Mouse (Mus musculus) forebrain, postnatal 0 days (tissue): ENCODE measurements around the gene Trmt13. TPM values are rescaled to one million over a fixed set of nuclear protein-coding genes. Genes with fewer than 3 reads are reported as not detected.

Experiments used
- ATAC-seq: fragments of 200-750 bp; cut with Nextera tagmentation; 2 replicates; pipeline ENCODE4 v1.8.0; 2017; ENCODE audit warnings: mild to moderate bottlenecking, moderate library complexity
- DNase-seq: peaks from one replicate; pipeline ENCODE4 v3.0.0-alpha.2; 2015
- H3K27ac ChIP-seq: fragments of 300-500 bp; sonication (generic); 2 replicates; pipeline ENCODE4 v1.5.1; 2014; ENCODE audit warnings: low read depth, mild to moderate bottlenecking, antibody characterized with exemption, low read length, moderate library complexity, mixed read lengths
- H3K27me3 ChIP-seq: fragments of 300-500 bp; sonication (generic); 2 replicates; pipeline ENCODE4 v1.6.1; 2014; ENCODE audit warnings: mild to moderate bottlenecking, low read length, mixed read lengths; ENCODE audit not compliant: insufficient read depth
- H3K36me3 ChIP-seq: fragments of 300-500 bp; sonication (generic); 2 replicates; pipeline ENCODE4 v1.6.1; 2014; ENCODE audit warnings: mild to moderate bottlenecking, moderate library complexity; ENCODE audit not compliant: insufficient read depth
- H3K4me1 ChIP-seq: fragments of 300-500 bp; sonication (generic); 2 replicates; pipeline ENCODE4 v1.6.1; 2014; ENCODE audit warnings: antibody characterized with exemption; ENCODE audit not compliant: insufficient read depth
- H3K4me2 ChIP-seq: fragments of 300-500 bp; sonication (generic); 2 replicates; pipeline ENCODE4 v1.6.1; 2014; ENCODE audit warnings: low read depth, mild to moderate bottlenecking, moderate library complexity
- H3K4me3 ChIP-seq: fragments of 300-500 bp; sonication (generic); 2 replicates; pipeline ENCODE4 v1.5.1; 2014; ENCODE audit warnings: low read depth, low read length, mixed read lengths
- H3K9ac ChIP-seq: fragments of 300-500 bp; sonication (generic); 2 replicates; pipeline ENCODE4 v1.6.1; 2014; ENCODE audit warnings: mild to moderate bottlenecking
- H3K9me3 ChIP-seq: fragments of 300-500 bp; sonication (generic); 2 replicates; pipeline ENCODE4 v1.6.1; 2016; ENCODE audit warnings: low read length
- CTCF ChIP-seq: sonication (generic); IDR thresholded peaks from 2 replicates; pipeline ENCODE4 v1.5.1; 2016; ENCODE audit warnings: antibody characterized with exemption, control low read depth, low read depth
- WGBS: fragments of 180-500 bp; shearing (Covaris S2); extraction: QIAGEN DNeasy Blood & Tissue Kit; methylation state at CpG from one replicate; pipeline ENCODE4 v1.1.7; 2014; 5-methylcytosine and 5-hydroxymethylcytosine counted together
- polyA plus RNA-seq: library from polyadenylated mRNA; unstranded; fragments of >200 nt; fragmentation: Nextera tagmentation; extraction: Ambion mirVana; gene quantifications from 2 replicates; pipeline ENCODE4 v1.2.1, GENCODE M21; 2015
- total RNA-seq: library from RNA; depleted of rRNA; stranded (reverse); fragments of >200 nt; gene quantifications from 2 replicates; pipeline ENCODE4 v1.2.3, GENCODE M21; 2014

Trmt13 gene
- total and polyA plus RNA-seq, 2 experiments from 2014 or later = 13.5 to 14.4 TPM

DNA sequence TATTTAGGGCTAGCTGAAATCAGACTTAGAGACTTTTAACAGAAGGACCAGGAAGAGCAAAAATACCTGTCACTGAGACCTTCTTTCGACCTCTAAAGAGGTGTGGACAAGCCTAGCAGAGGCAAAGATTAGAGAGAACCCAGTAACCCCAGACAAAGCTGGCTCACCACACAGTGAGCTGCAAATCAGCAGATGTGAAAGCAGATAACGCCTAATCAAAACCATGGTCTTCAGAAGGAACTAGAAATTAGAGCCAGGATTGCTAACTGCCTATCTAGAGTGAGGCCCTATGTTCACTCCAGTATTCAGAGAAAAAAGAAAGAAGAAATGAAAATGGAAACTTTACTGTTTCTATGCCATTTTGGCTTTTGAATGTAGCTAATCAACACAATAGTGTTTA, 28.0 kb upstream of the Trmt13 start:
- Histone ChIP-seq H3K9ac (no peak overlapping the region), H3K9me3 (no peaks in the 10 kb centered on the region), H3K36me3 (peaks cover 75% of the 10 kb centered on the region), H3K4me3 (no peak overlapping the region), H3K4me1 (no peaks in the 10 kb centered on the region), H3K27ac (no peak overlapping the region), H3K4me2 (no peak overlapping the region), H3K27me3 (no peaks in the 10 kb centered on the region)
- no peak for TF ChIP-seq CTCF
- DNase-seq = no peak
- ATAC-seq = no peak
- 97% methylated on average over 2 of the region's 2 CpGs for WGBS

DNA sequence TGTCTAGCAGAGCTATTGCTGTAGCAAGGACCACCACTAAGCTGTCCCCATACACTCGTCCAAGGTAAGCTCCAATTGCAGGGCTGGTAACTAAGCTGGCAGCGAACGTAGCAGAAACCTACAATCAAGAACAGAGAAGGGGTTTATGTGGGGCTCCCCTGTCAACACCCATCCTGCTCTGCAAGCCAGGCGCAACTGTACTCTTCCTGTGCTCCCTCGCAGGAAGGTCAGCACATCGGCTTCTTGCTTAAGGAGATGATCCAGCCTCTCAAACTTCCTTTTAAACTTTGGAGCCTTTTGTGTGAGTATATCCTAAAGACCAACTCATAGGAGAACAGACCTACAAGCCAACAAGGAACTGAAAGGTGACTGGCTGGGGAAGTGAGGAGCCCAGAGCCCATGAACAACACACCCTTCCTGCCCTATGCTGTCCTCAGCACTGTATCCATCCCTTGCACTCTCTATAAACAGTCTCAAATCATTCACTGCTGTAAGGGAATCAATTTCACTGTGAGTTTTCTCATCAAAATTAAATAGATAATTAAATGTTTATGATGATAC, 27.5 kb upstream of the Trmt13 start:
- Histone ChIP-seq H3K4me3 (no peak overlapping the region), H3K9ac (no peak overlapping the region), H3K36me3 (peaks cover 70% of the 10 kb centered on the region), H3K27ac (no peak overlapping the region), H3K9me3 (no peaks in the 10 kb centered on the region), H3K27me3 (no peaks in the 10 kb centered on the region), H3K4me1 (no peaks in the 10 kb centered on the region), H3K4me2 (no peak overlapping the region)
- ATAC-seq (no peak), DNase-seq (no peak)
- 92% methylated on average over 6 of the region's 6 CpGs for WGBS
- no peak for TF ChIP-seq CTCF

DNA sequence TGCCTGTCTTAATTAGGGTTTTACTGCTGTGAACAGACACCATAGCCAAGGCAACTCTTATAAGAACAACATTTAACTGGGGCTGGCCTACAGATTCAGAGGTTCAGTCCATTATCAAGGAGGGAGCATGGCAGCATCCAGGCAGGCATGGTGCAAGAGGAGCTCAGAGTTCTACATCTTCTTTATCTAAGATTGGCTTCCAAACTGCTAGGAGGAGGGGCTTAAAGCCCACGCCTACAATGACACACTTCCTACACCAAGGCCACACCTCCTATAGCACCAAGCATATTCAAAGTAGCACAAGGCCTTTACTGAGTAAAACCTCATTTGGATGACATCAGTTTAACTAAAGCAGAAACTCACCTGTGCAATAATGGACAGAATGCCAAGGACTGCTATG, 25.6 kb upstream of the Trmt13 start:
- no peak for TF ChIP-seq CTCF
- H3K4me2 ChIP-seq = no peak overlapping the region
- WGBS = 93% methylated on average over 1 of the region's 1 CpGs

DNA sequence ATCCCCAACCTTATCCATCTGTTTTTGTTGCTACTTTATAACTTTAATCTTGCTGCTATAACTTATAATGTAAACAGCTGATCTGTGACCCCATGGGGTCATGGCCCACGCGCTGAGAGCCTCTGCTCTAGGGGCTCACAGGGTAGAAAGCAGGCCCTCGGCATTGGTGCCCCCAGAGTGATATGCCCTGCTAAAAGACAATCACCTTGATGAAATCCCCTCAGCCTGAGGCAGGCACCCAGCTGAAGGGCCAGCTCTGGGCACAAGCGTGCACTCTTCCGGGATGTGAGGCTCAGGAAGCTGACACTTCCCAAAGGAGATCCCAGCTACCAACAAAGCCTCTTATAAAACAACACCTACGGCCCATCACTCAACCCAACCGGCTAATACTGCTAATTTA, 24.2 kb upstream of the Trmt13 start:
- ATAC-seq = no peak
- WGBS = 91% methylated on average over 7 of the region's 7 CpGs
- peaks cover 68% of the 10 kb centered on the region for H3K36me3 ChIP-seq

More for the DNA sequence above, 25.6 kb upstream of the Trmt13 start:
- H3K4me3 ChIP-seq = no peak overlapping the region
- H3K4me1 ChIP-seq = no peaks in the 10 kb centered on the region
- ATAC-seq (no peak), DNase-seq (no peak)
- no peak overlapping the region for H3K27ac ChIP-seq
- no peaks in the 10 kb centered on the region for H3K27me3 ChIP-seq
- H3K36me3 ChIP-seq = peaks cover 62% of the 10 kb centered on the region
- H3K9me3 ChIP-seq = no peaks in the 10 kb centered on the region
- H3K9ac ChIP-seq = no peak overlapping the region

DNA sequence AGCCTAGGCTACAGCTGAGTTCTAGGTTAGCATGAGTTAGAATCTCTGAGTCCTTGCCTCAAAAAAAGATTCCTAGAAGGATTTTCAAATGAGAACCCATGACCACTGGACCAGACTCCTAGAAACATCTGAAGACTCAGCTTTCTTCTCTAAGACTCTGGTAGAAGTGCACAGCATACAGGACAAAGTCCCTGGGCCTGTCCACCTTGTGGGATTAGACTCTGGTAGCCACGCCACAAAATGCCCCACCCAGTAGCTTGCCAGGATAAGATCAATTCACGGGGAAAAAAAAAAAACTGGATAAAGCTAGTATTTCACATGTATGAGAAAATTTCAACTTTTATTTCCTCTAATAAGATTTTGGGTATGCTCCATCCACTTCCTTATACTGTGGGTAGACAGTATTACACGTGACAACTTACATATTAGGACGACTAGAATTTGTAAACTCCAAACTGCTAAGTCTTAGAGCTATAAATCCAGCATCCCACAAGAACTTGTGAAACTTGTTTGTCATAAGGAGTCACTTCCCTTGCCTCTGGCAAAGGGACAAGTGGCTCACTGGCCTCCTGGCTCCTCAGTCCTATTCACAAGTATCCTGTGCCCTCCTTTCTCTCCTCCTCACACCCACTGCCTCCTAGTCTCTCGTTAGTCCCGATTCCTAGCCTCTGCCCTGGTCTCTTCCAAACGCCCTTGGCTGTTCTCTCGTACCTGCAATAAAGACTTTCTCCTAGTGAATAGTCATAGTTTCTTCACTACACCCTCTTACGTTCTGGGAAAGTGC, 23.5 kb upstream of the Trmt13 start:
- H3K27ac ChIP-seq = no peak overlapping the region
- no peak overlapping the region for H3K4me2 ChIP-seq
- DNase-seq = no peak
- TF ChIP-seq CTCF = no peak
- 86% methylated on average over 9 of the region's 9 CpGs for WGBS
- no peak for ATAC-seq
- no peaks in the 10 kb centered on the region for H3K4me1 ChIP-seq
- no peak overlapping the region for H3K9ac ChIP-seq
- no peaks in the 10 kb centered on the region for H3K9me3 ChIP-seq
- no peaks in the 10 kb centered on the region for H3K27me3 ChIP-seq
- H3K36me3 ChIP-seq = peaks cover 67% of the 10 kb centered on the region
- H3K4me3 ChIP-seq = no peak overlapping the region

More for the DNA sequence above, 24.2 kb upstream of the Trmt13 start:
- Histone ChIP-seq H3K27ac (no peak overlapping the region), H3K9ac (no peak overlapping the region), H3K4me1 (no peaks in the 10 kb centered on the region), H3K27me3 (no peaks in the 10 kb centered on the region), H3K4me3 (no peak overlapping the region), H3K9me3 (no peaks in the 10 kb centered on the region), H3K4me2 (no peak overlapping the region)
- TF ChIP-seq CTCF = no peak
- DNase-seq = no peak

DNA sequence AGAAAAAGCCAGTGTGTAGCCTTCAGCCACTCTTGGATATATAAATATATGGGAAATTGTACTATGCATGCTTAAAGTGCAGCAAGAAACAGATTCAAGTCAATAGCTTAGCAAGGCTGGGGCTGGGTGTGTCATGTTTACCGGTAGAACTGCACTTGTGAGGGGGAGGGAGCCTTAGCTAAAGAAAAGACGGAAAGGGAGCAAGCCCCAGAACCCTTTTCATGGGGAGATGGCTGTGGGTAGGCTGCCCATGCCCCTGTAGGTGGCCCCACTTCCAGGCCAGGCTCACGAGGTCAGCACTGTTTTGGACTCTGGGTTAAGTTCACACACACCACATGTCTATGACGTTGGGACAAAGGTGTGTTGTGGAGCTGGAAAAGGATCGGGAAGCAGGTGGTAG, 21.4 kb upstream of the Trmt13 start:
- no peak overlapping the region for H3K9ac ChIP-seq
- no peak overlapping the region for H3K4me2 ChIP-seq
- DNase-seq (no peak), ATAC-seq (no peak)
- H3K36me3 ChIP-seq = peaks cover 66% of the 10 kb centered on the region
- H3K27ac ChIP-seq = no peak overlapping the region
- no peaks in the 10 kb centered on the region for H3K9me3 ChIP-seq
- no peak for TF ChIP-seq CTCF
- H3K4me1 ChIP-seq = no peaks in the 10 kb centered on the region
- no peak overlapping the region for H3K4me3 ChIP-seq
- no peaks in the 10 kb centered on the region for H3K27me3 ChIP-seq
- WGBS = 60% methylated on average over 5 of the region's 5 CpGs

DNA sequence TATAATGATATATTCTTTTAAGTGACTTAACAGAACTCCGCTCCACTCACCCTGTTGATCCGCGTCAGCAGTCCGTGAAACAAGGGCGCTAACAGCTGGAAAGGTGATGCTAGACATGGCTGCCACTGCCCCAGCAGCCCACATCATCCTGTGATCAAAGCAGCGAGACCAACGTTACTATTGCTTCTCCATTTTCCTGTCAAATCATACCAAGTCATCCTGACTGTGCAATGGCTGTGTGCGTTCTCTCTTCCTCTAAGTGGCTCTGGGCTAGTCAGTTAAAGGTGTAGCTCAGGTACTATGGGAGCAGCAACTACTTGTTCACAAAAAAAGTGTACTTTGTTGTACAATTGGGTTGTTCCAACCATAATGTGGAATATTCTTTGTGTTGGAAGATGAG, 20.5 kb upstream of the Trmt13 start:
- no peak for TF ChIP-seq CTCF
- H3K9ac ChIP-seq = no peak overlapping the region
- H3K4me3 ChIP-seq = no peak overlapping the region
- no peak overlapping the region for H3K27ac ChIP-seq
- DNase-seq = no peak
- no peaks in the 10 kb centered on the region for H3K9me3 ChIP-seq
- no peak overlapping the region for H3K4me2 ChIP-seq
- ATAC-seq = no peak
- H3K27me3 ChIP-seq = no peaks in the 10 kb centered on the region
- peaks cover 61% of the 10 kb centered on the region for H3K36me3 ChIP-seq
- H3K4me1 ChIP-seq = no peaks in the 10 kb centered on the region
- whole genome bisulfite sequencing = 96% methylated on average over 8 of the region's 8 CpGs
